Mouse (Mus musculus): ENCODE measurements around the gene Rps6ka2.

GRCm38 (mm10) chr17:7271522-7272134 is 101.7 kb downstream of the Rps6ka2 start:
- TF ChIP-seq CTCF (IDR thresholded peaks at IDR 0.05; ENCODE audit: low read depth, low read length) (no peak), TAL1 (conservative IDR thresholded peaks at IDR 0.05; ENCODE audit: low read depth, low read length) (no peak)

Data from G1E (cell line).